Comparison of ENCODE assay signal across 7 mouse cellular contexts in the genomic region with DNA sequence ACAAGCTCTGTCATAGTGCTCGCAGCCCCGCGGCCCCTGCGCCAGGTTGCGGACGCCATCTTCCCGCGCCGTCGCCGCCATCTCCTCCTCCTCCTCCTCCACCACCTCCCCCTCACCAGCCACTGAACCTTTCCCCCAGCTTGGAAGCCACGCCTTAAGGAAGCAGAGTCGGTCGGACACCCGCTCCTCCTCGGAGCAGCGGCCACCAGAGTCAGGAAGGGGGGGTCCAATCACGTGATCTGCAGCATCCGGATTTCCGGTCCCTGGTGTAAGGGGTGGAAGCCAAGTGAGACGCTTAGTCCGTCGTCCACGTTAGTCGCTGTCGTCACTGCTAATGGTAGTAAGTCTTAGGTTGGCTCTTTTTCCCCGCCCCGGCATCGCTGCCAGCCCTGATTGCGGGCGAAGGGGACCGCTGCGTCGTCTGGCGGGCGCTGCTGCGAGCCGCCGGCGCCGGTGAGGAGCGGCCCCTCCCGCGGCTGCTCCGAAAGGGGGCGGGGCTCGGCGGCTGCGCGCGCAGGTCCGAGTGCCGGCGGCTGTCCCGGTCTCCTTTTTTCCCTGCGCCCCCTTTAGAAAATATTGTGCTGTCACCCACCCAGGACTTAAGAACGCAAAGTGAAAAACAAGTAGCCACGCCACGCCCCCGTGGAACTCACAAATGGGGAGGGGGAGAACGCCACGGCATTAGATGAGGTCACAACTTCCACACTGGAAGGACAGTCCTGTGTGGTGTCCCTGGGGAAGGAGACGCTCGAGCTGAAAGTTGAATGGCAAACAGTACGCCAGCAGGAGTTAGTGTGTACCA. TPM values are rescaled to one million over a fixed set of nuclear protein-coding genes. Genes with fewer than 3 reads are reported as not detected.
DNase-seq lines count a peak whose midpoint lies in the region; ATAC-seq lines count a peak whose summit lies in the region.

A gene (minus strand): TSS at position 430 of the 802 bp plus-strand sequence.

- peak within 1 kb of the TSS; percentile 73 for H3K9ac ChIP-seq in embryonic facial prominence, embryonic 12.5 days
- peak within 1 kb of the TSS; percentile 73 for H3K9ac ChIP-seq in limb, embryonic 11.5 days (ENCODE audit: low read length)
- peak within 1 kb of the TSS; percentile 88 for H3K9ac ChIP-seq in midbrain, embryonic 14.5 days (replicated peaks; ENCODE audit: low read length)

- H3K9me3 ChIP-seq in embryonic facial prominence, embryonic 12.5 days: no peaks in the 10 kb centered on the region
- H3K9me3 ChIP-seq in limb, embryonic 11.5 days (ENCODE audit: control insufficient read depth, low read length): no peaks in the 10 kb centered on the region
- H3K9me3 ChIP-seq in midbrain, embryonic 14.5 days (ENCODE audit: control insufficient read depth, low read length): no peaks in the 10 kb centered on the region

- H3K27ac ChIP-seq in embryonic facial prominence, embryonic 12.5 days: peak within 1 kb of the TSS; percentile 98
- peak within 1 kb of the TSS; percentile 88 for H3K27ac ChIP-seq in limb, embryonic 11.5 days (replicated peaks; ENCODE audit: low read depth, low read length)
- H3K27ac ChIP-seq in midbrain, embryonic 14.5 days (replicated peaks; ENCODE audit: low read depth, low read length): peak within 1 kb of the TSS; percentile 99

- peak; percentile 96 for ATAC-seq in embryonic facial prominence, embryonic 12.5 days (ENCODE audit: insufficient number of reproducible peaks, insufficient read depth, low FRiP score, low TSS enrichment)
- peak; percentile 98 for ATAC-seq in limb, embryonic 11.5 days (ENCODE audit: insufficient number of reproducible peaks, low FRiP score, low TSS enrichment, low read depth)
- peak; percentile 99 for ATAC-seq in midbrain, embryonic 14.5 days (ENCODE audit: low FRiP score, low TSS enrichment)

- peak; percentile 95 for DNase-seq in adrenal gland, postnatal 25 days
- peak; percentile 100 for DNase-seq in heart, adult 11 months
- peak; percentile 96 for DNase-seq in kidney, adult 18-20 months
- peak; percentile 92 for DNase-seq in limb, embryonic 11.5 days (ENCODE audit: low spot score)
- peak; percentile 95 for DNase-seq in midbrain, embryonic 14.5 days
- DNase-seq in spleen, adult 18-20 months: peak; percentile 89 to 91

- no peaks in the 10 kb centered on the region for H3K36me3 ChIP-seq in embryonic facial prominence, embryonic 12.5 days
- no peaks in the 10 kb centered on the region for H3K36me3 ChIP-seq in limb, embryonic 11.5 days (ENCODE audit: control insufficient read depth, insufficient read depth, low read length)
- peaks cover under 1% of the 10 kb centered on the region; the same call in 1 of the 2 replicates for H3K36me3 ChIP-seq in midbrain, embryonic 14.5 days (ENCODE audit: control insufficient read depth, insufficient read depth, low read length)

- H3K4me2 ChIP-seq in embryonic facial prominence, embryonic 12.5 days (replicated peaks): peak within 1 kb of the TSS; percentile 60
- H3K4me2 ChIP-seq in limb, embryonic 11.5 days (ENCODE audit: low read depth, severe bottlenecking): peak within 1 kb of the TSS; percentile 53
- H3K4me2 ChIP-seq in midbrain, embryonic 14.5 days (ENCODE audit: low read length): peak within 1 kb of the TSS; percentile 67

- no peaks in the 10 kb centered on the region for H3K27me3 ChIP-seq in embryonic facial prominence, embryonic 12.5 days
- H3K27me3 ChIP-seq in limb, embryonic 11.5 days (ENCODE audit: control insufficient read depth, insufficient read depth, low read length): no peaks in the 10 kb centered on the region
- no peaks in the 10 kb centered on the region for H3K27me3 ChIP-seq in midbrain, embryonic 14.5 days (ENCODE audit: control insufficient read depth, insufficient read depth, low read length)

- H3K4me3 ChIP-seq in embryonic facial prominence, embryonic 12.5 days: peak within 1 kb of the TSS; percentile 71
- peak within 1 kb of the TSS; percentile 55 for H3K4me3 ChIP-seq in limb, embryonic 11.5 days (ENCODE audit: low read depth, low read length)
- peak within 1 kb of the TSS; percentile 75 for H3K4me3 ChIP-seq in midbrain, embryonic 14.5 days (replicated peaks; ENCODE audit: low read depth, low read length)

- H3K4me1 ChIP-seq in embryonic facial prominence, embryonic 12.5 days: peaks cover 14% of the 10 kb centered on the region
- no peaks in the 10 kb centered on the region for H3K4me1 ChIP-seq in limb, embryonic 11.5 days (ENCODE audit: control insufficient read depth, insufficient read depth, low read length)
- peaks cover 15% of the 10 kb centered on the region; the same call in 1 of the 2 replicates for H3K4me1 ChIP-seq in midbrain, embryonic 14.5 days (ENCODE audit: control insufficient read depth, insufficient read depth, low read length)

- under 1% methylated on average over 65 of the region's 65 CpGs for WGBS in embryonic facial prominence, embryonic 12.5 days
- WGBS in limb, embryonic 11.5 days: under 1% methylated on average over 63 of the region's 65 CpGs
- WGBS in midbrain, embryonic 14.5 days: under 1% methylated on average over 65 of the region's 65 CpGs

RNA-seq across cellular contexts. Expression of the gene that starts here (rescaled TPM):
- 66.9 and 85.4 TPM in 2 replicates for total RNA-seq in adrenal gland, postnatal 25 days (2021)
- 76.8 and 78.0 TPM in 2 replicates for polyA plus RNA-seq in embryonic facial prominence, embryonic 12.5 days (2016; fragmentation: Nextera tagmentation; extraction: Ambion mirVana)
- polyA plus RNA-seq in limb, embryonic 11.5 days (2014; fragmentation: Nextera tagmentation; extraction: Ambion mirVana): 47.7 and 47.8 TPM in 2 replicates
- 58.0 and 61.5 TPM in 2 replicates for polyA plus RNA-seq in midbrain, embryonic 14.5 days (2014; fragmentation: Nextera tagmentation; extraction: Ambion mirVana)

Comparison
In these comparisons a context has a peak if more than half of its experiments do, and no peak if none do; other contexts are left out.
1. Peak in every context shown above with its lines: DNase-seq, ATAC-seq, H3K4me3 ChIP-seq and H3K27ac ChIP-seq.